Mouse (Mus musculus) lung, adult 2 months (tissue): ENCODE results near the gene Sidt2.

Source experiments
- CTCF ChIP-seq: fragments of 200-500 bp; IDR thresholded peaks from 2 replicates; pipeline ENCODE4 v1.5.1; 2011; ENCODE audit warnings: mild to moderate bottlenecking, low read length, control low read depth; ENCODE audit not compliant: insufficient read depth
- POLR2A ChIP-seq: fragments of 200-500 bp; IDR thresholded peaks from 2 replicates; pipeline ENCODE4 v1.6.1; 2011; ENCODE audit warnings: low read depth, mild to moderate bottlenecking, control low read depth, low read length, borderline replicate concordance; ENCODE audit errors: extremely low read depth

DNA sequence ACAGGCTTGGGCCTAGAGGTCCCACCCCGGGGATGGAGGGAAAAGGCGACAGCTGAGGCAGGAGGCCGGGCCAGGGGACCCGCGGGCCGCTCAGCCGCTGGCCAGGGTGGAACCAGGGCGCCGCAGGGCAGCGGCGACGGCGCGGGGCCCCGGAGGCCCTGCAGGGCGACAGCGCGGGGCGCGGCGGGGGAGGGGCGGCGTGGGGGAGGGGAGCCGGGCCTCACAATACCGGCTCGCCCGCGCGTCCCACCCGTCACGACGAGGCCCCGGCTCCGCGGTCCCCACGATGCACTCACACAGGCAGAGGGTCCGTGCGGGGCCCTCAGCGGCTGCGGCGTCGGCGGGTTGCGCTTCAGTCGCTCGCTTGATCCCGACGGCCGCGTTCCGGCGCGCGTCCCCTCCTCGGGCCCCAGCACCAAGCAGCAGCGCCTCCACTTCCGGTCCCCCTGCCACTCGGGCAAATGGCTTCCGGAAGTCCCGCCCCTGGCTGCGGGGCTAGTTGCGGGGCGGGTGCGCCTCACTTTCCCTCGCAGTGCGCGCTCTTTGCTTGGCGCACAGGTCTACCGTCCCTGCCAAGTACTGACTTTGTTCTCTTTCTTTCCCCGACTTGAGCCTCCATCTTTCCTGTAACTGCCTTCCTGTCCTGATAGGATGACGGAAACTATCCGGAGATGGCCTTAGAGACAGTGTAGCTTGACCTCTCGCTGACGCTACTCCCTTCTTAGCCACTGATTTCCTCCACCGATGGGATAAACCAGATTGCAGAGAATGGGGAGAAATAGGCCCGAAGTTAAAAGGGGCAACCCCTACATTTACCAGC lies 29.6 kb upstream of the Sidt2 start:
- peak; percentile 82; the same call in 1 of the 2 replicates for TF ChIP-seq POLR2A
- TF ChIP-seq CTCF: no peak
